Mouse (Mus musculus) hindbrain, postnatal 0 days (tissue): ENCODE results near the gene Olfr632. TPM values are rescaled to one million over a fixed set of nuclear protein-coding genes. Genes with fewer than 3 reads are reported as not detected.
"Not testable (repeated sequence)": the region's sequence is repeated elsewhere in the genome, so short reads cannot be mapped to it uniquely, and the experiment has no call there.

Experiments
- ATAC-seq: fragments of 200-750 bp; cut with Nextera tagmentation; 2 replicates; pipeline ENCODE4 v1.8.0; 2017; ENCODE audit warnings: mild to moderate bottlenecking, moderate TSS enrichment, moderate library complexity
- DNase-seq: peaks from one replicate; pipeline ENCODE4 v3.0.0-alpha.2; 2015; ENCODE audit warnings: low spot score
- H3K27ac ChIP-seq: fragments of 300-500 bp; sonication (generic); 2 replicates; pipeline ENCODE4 v1.5.1; 2014; ENCODE audit warnings: mild to moderate bottlenecking
- H3K27me3 ChIP-seq: fragments of 300-500 bp; sonication (generic); 2 replicates; pipeline ENCODE4 v1.6.1; 2014; ENCODE audit warnings: low read length, mixed read lengths; ENCODE audit not compliant: insufficient read depth
- H3K36me3 ChIP-seq: fragments of 300-500 bp; sonication (generic); 2 replicates; pipeline ENCODE4 v1.6.1; 2014; ENCODE audit warnings: low read length, mixed read lengths; ENCODE audit not compliant: insufficient read depth
- H3K4me1 ChIP-seq: fragments of 300-500 bp; sonication (generic); 2 replicates; pipeline ENCODE4 v1.6.1; 2014; ENCODE audit warnings: antibody characterized with exemption, low read length, mixed read lengths; ENCODE audit not compliant: insufficient read depth
- H3K4me2 ChIP-seq: fragments of 300-500 bp; sonication (generic); 2 replicates; pipeline ENCODE4 v1.6.1; 2014; ENCODE audit warnings: low read depth, mild to moderate bottlenecking, low read length, moderate library complexity, mixed read lengths
- H3K4me3 ChIP-seq: fragments of 300-500 bp; sonication (generic); 2 replicates; pipeline ENCODE4 v1.5.1; 2014; ENCODE audit warnings: low read length
- H3K9ac ChIP-seq: fragments of 300-500 bp; sonication (generic); replicated peaks from 2 replicates; pipeline ENCODE4 v1.6.1; 2014; ENCODE audit warnings: mild to moderate bottlenecking, low read length, moderate library complexity, mixed read lengths
- H3K9me3 ChIP-seq: fragments of 300-500 bp; sonication (generic); 2 replicates; pipeline ENCODE4 v1.6.1; 2016; ENCODE audit warnings: low read length, mixed read lengths
- CTCF ChIP-seq: IDR thresholded peaks from 2 replicates; pipeline ENCODE4 v1.5.1; 2016; ENCODE audit warnings: antibody characterized with exemption, control low read depth, low read depth
- WGBS: fragments of 180-500 bp; shearing (Covaris S2); extraction: QIAGEN DNeasy Blood & Tissue Kit; methylation state at CpG from one replicate; pipeline ENCODE4 v1.1.7; 2014; 5-methylcytosine and 5-hydroxymethylcytosine counted together
- polyA plus RNA-seq: library from polyadenylated mRNA; unstranded; fragments of >200 nt; fragmentation: Nextera tagmentation; extraction: Ambion mirVana; gene quantifications from 2 replicates; pipeline ENCODE4 v1.2.1, GENCODE M21; 2015
- total RNA-seq: library from RNA; depleted of rRNA; stranded (reverse); fragments of >200 nt; gene quantifications from 2 replicates; pipeline ENCODE4 v1.2.3, GENCODE M21; 2014; rRNA removed

Olfr632 gene
- total and polyA plus RNA-seq, 2 experiments from 2014 or later: not detected

DNA sequence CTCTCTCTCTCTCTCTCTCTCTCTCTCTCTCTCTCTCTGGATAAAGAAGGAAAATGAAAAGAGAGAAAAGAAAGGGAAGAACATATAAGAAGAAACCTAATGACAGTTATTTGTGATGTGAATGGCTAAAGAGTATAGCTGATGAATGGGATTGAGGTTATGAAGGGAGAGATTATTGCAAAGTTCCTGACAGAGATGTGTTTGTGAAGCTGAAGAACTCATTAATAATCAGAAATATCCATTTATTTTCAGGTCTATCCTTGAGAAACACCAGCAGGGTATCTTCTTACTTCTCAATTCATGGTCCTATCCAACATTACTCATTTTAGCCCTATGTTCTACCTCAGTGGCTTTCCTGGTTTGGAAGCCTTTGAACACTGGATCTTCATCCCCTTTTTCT is 5.6 kb upstream of the Olfr632 start, which contains the start of gene Olfr631:
Gene Olfr631, plus strand, starts transcription at position 301 of the 400 bp plus-strand sequence.
- H3K9ac ChIP-seq: no peak within 1 kb of the TSS
- no peaks in the 10 kb centered on the region for H3K36me3 ChIP-seq
- H3K9me3 ChIP-seq: no peaks in the 10 kb centered on the region
- no peak for ATAC-seq
- no peak for DNase-seq
- H3K4me3 ChIP-seq: no peak within 1 kb of the TSS
- H3K27me3 ChIP-seq: no peaks in the 10 kb centered on the region
- no peak within 1 kb of the TSS for H3K4me2 ChIP-seq
- TF ChIP-seq CTCF: no peak
- no peaks in the 10 kb centered on the region for H3K4me1 ChIP-seq
- no peak within 1 kb of the TSS for H3K27ac ChIP-seq

- no peak overlapping the region for H3K4me3 ChIP-seq
- no peak overlapping the region for H3K9ac ChIP-seq
- no peaks in the 10 kb centered on the region for H3K36me3 ChIP-seq
- DNase-seq (peak; percentile 72), ATAC-seq (no peak)
- H3K9me3 ChIP-seq: no peaks in the 10 kb centered on the region
- H3K27ac ChIP-seq: no peak overlapping the region
- no peak overlapping the region for H3K4me2 ChIP-seq
- no peaks in the 10 kb centered on the region for H3K27me3 ChIP-seq
- TF ChIP-seq CTCF: peak; percentile 79
- 27% methylated on average over 2 of the region's 2 CpGs for WGBS
- H3K4me1 ChIP-seq: no peaks in the 10 kb centered on the region
Observed at GRCm38 (mm10) chr7:103942730-103943129, 8.6 kb downstream of the Olfr632 start.

DNA sequence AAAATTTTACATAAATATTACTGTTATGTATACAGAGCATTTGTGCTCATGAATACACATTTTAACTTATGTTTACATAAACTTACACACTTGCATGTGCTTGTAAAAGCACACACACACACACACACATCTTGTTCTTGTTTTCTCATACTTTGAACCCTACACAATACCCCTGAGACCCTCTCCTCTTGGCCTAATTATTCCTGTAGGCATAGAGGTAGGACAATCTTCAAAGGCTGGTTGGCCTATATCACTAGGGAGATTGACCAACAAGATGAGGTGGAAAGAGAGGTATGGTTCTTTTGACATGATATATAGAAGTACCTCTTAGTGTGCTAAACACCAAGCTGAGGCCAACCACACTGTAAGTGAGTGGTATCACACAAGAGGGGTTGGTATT is 10.0 kb downstream of the Olfr632 start, which contains the start of gene Olfr633:
Gene Olfr633, plus strand, starts transcription at position 301 of the 400 bp plus-strand sequence.
- no peaks in the 10 kb centered on the region for H3K9me3 ChIP-seq
- no peaks in the 10 kb centered on the region for H3K27me3 ChIP-seq
- TF ChIP-seq CTCF: no peak
- ATAC-seq (no peak), DNase-seq (no peak)
- H3K9ac ChIP-seq: no peak within 1 kb of the TSS
- no peak within 1 kb of the TSS for H3K27ac ChIP-seq
- no peaks in the 10 kb centered on the region for H3K36me3 ChIP-seq
- no peak within 1 kb of the TSS for H3K4me3 ChIP-seq
- no peak within 1 kb of the TSS for H3K4me2 ChIP-seq
- no peaks in the 10 kb centered on the region for H3K4me1 ChIP-seq

DNA sequence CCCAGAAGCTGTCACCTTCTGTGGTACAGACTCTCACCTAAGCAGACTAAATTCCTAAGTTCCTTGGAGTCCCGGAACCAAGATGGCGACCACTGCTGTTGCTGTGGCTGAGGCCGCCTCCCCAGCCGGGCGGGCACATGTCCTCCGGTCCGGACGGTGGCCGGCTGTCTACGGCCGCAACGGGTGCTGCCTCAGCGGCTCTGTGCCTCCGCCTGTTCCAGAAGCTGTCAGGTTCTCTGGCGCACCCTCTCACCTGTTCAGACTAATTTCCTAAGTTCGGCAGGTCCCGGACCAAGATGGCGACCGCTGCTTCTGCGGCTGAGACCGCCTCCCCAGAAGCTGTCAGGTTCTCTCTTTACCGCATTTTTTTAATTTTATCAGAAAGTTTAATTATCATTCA is 32.7 kb downstream of the Olfr632 start:
- not testable (repeated sequence) for ATAC-seq, H3K9ac ChIP-seq, H3K27ac ChIP-seq, H3K9me3 ChIP-seq, H3K27me3 ChIP-seq, DNase-seq, H3K4me2 ChIP-seq, H3K4me1 ChIP-seq, H3K36me3 ChIP-seq, H3K4me3 ChIP-seq
- 96% methylated on average over 22 of the region's 22 CpGs for WGBS

- TF ChIP-seq CTCF: no peak
- Histone ChIP-seq H3K4me1 (no peaks in the 10 kb centered on the region), H3K36me3 (no peaks in the 10 kb centered on the region), H3K27ac (no peak within 1 kb of the TSS), H3K4me3 (no peak within 1 kb of the TSS), H3K9ac (no peak within 1 kb of the TSS), H3K4me2 (no peak within 1 kb of the TSS), H3K9me3 (no peaks in the 10 kb centered on the region), H3K27me3 (no peaks in the 10 kb centered on the region)
- DNase-seq (no peak), ATAC-seq (no peak)
- 76% methylated on average over 1 of the region's 1 CpGs for WGBS
Observed at GRCm38 (mm10) chr7:103970852-103971251, 36.7 kb downstream of the Olfr632 start, which contains the start of gene Olfr635. Gene Olfr635 (plus strand): TSS chr7:103971152.

- H3K9ac ChIP-seq: no peak overlapping the region
- no peaks in the 10 kb centered on the region for H3K27me3 ChIP-seq
- no peak overlapping the region for H3K4me2 ChIP-seq
- no peaks in the 10 kb centered on the region for H3K9me3 ChIP-seq
- DNase-seq: no peak
- no peak overlapping the region for H3K27ac ChIP-seq
- no peak for ATAC-seq
- TF ChIP-seq CTCF: no peak
- H3K4me1 ChIP-seq: no peaks in the 10 kb centered on the region
- 73% methylated on average over 1 of the region's 1 CpGs for WGBS
- no peaks in the 10 kb centered on the region for H3K36me3 ChIP-seq
- no peak overlapping the region for H3K4me3 ChIP-seq
Observed at GRCm38 (mm10) chr7:103971782-103972181, 37.6 kb downstream of the Olfr632 start.

Other genes starting within 250 kb of the Olfr632 start
Only the 30 nearest of the 33 such genes appear.
- gene Olfr628, start 204.0 kb upstream of the Olfr632 start, total RNA-seq: not detected in 2 replicates
- gene Olfr628, start 204.0 kb upstream of the Olfr632 start, polyA plus RNA-seq: not detected in 2 replicates
- not detected in 2 replicates for gene Olfr629, start 189.4 kb upstream of the Olfr632 start, total RNA-seq
- gene Olfr629, start 189.4 kb upstream of the Olfr632 start, polyA plus RNA-seq: not detected in 2 replicates
- not detected in 2 replicates for gene Olfr630, start 177.0 kb upstream of the Olfr632 start, total RNA-seq
- gene Olfr630, start 177.0 kb upstream of the Olfr632 start, polyA plus RNA-seq: not detected in 2 replicates
- gene Olfr69, start 162.8 kb upstream of the Olfr632 start, total RNA-seq: not detected in 2 replicates
- gene Olfr69, start 162.8 kb upstream of the Olfr632 start, polyA plus RNA-seq: not detected in 2 replicates
- gene Olfr68, start 154.6 kb upstream of the Olfr632 start, total RNA-seq: not detected in 2 replicates
- not detected in 2 replicates for gene Olfr68, start 154.6 kb upstream of the Olfr632 start, polyA plus RNA-seq
- gene Olfr67, start 142.5 kb upstream of the Olfr632 start, total RNA-seq: not detected in 2 replicates
- gene Olfr67, start 142.5 kb upstream of the Olfr632 start, polyA plus RNA-seq: not detected in 2 replicates
- gene Hbb-bt, start 120.4 kb upstream of the Olfr632 start, total RNA-seq: 146 and 311 TPM in 2 replicates
- 213 and 218 TPM in 2 replicates for gene Hbb-bt, start 120.4 kb upstream of the Olfr632 start, polyA plus RNA-seq
- gene Hbb-bs, start 106.3 kb upstream of the Olfr632 start, total RNA-seq: 1,334 and 1,616 TPM in 2 replicates
- gene Hbb-bs, start 106.3 kb upstream of the Olfr632 start, polyA plus RNA-seq: 849 and 1,064 TPM in 2 replicates
- gene Hbb-bh2, start 93.8 kb upstream of the Olfr632 start, total RNA-seq: not detected in 2 replicates
- not detected in 2 replicates for gene Hbb-bh2, start 93.8 kb upstream of the Olfr632 start, polyA plus RNA-seq
- gene Hbb-bh1, start 91.2 kb upstream of the Olfr632 start, total RNA-seq: not detected in 2 replicates
- gene Hbb-bh1, start 91.2 kb upstream of the Olfr632 start, polyA plus RNA-seq: not detected in 2 replicates
- gene Hbb-y, start 81.1 kb upstream of the Olfr632 start, total RNA-seq: not detected in 2 replicates
- gene Hbb-y, start 81.1 kb upstream of the Olfr632 start, polyA plus RNA-seq: 0.30 and 1.1 TPM in 2 replicates
- gene Olfr66, start 48.1 kb upstream of the Olfr632 start, total RNA-seq: not detected in 2 replicates
- not detected in 2 replicates for gene Olfr66, start 48.1 kb upstream of the Olfr632 start, polyA plus RNA-seq
- gene Olfr64, start 39.9 kb upstream of the Olfr632 start, total RNA-seq: not detected in 2 replicates
- not detected in 2 replicates for gene Olfr64, start 39.9 kb upstream of the Olfr632 start, polyA plus RNA-seq
- not detected in 2 replicates for gene Olfr65, start 30.9 kb upstream of the Olfr632 start, total RNA-seq
- gene Olfr65, start 30.9 kb upstream of the Olfr632 start, polyA plus RNA-seq: not detected in 2 replicates
- not detected in 2 replicates for gene Olfr631, start 5.5 kb upstream of the Olfr632 start, total RNA-seq
- not detected in 2 replicates for gene Olfr631, start 5.5 kb upstream of the Olfr632 start, polyA plus RNA-seq
- not detected in 2 replicates for gene Olfr633, start 10.1 kb downstream of the Olfr632 start, total RNA-seq
- not detected in 2 replicates for gene Olfr633, start 10.1 kb downstream of the Olfr632 start, polyA plus RNA-seq
- gene Olfr635, start 36.8 kb downstream of the Olfr632 start, total RNA-seq: not detected in 2 replicates
- gene Olfr635, start 36.8 kb downstream of the Olfr632 start, polyA plus RNA-seq: not detected in 2 replicates
- not detected in 2 replicates for gene Olfr638, start 64.4 kb downstream of the Olfr632 start, total RNA-seq
- gene Olfr638, start 64.4 kb downstream of the Olfr632 start, polyA plus RNA-seq: not detected in 2 replicates
- gene Olfr639, start 83.0 kb downstream of the Olfr632 start, total RNA-seq: not detected in 2 replicates
- 0.03 TPM in 1 of 2 replicates, not detected in the other for gene Olfr639, start 83.0 kb downstream of the Olfr632 start, polyA plus RNA-seq
- not detected in 2 replicates for gene Olfr640, start 91.2 kb downstream of the Olfr632 start, total RNA-seq
- gene Olfr640, start 91.2 kb downstream of the Olfr632 start, polyA plus RNA-seq: not detected in 2 replicates
- gene Olfr641, start 101.1 kb downstream of the Olfr632 start, total RNA-seq: not detected in 2 replicates
- gene Olfr641, start 101.1 kb downstream of the Olfr632 start, polyA plus RNA-seq: not detected in 2 replicates
- not detected in 2 replicates for gene Olfr642, start 118.3 kb downstream of the Olfr632 start, total RNA-seq
- not detected in 2 replicates for gene Olfr642, start 118.3 kb downstream of the Olfr632 start, polyA plus RNA-seq
- not detected in 2 replicates for gene 4930516K23Rik, start 127.1 kb downstream of the Olfr632 start, total RNA-seq
- gene 4930516K23Rik, start 127.1 kb downstream of the Olfr632 start, polyA plus RNA-seq: not detected in 2 replicates
- not detected in 2 replicates for gene Olfr644, start 137.5 kb downstream of the Olfr632 start, total RNA-seq
- gene Olfr644, start 137.5 kb downstream of the Olfr632 start, polyA plus RNA-seq: not detected in 2 replicates
- gene Olfr645, start 151.1 kb downstream of the Olfr632 start, total RNA-seq: not detected in 2 replicates
- gene Olfr645, start 151.1 kb downstream of the Olfr632 start, polyA plus RNA-seq: not detected in 2 replicates
- not detected in 2 replicates for gene Olfr646, start 170.5 kb downstream of the Olfr632 start, total RNA-seq
- not detected in 2 replicates for gene Olfr646, start 170.5 kb downstream of the Olfr632 start, polyA plus RNA-seq
- not detected in 2 replicates for gene Ubqln5, start 195.5 kb downstream of the Olfr632 start, total RNA-seq
- gene Ubqln5, start 195.5 kb downstream of the Olfr632 start, polyA plus RNA-seq: not detected in 2 replicates
- not detected in 2 replicates for gene Olfr643, start 203.1 kb downstream of the Olfr632 start, total RNA-seq
- not detected in 2 replicates for gene Olfr643, start 203.1 kb downstream of the Olfr632 start, polyA plus RNA-seq
- gene Ubqln3, start 208.9 kb downstream of the Olfr632 start, total RNA-seq: not detected in 2 replicates
- not detected in 2 replicates for gene Ubqln3, start 208.9 kb downstream of the Olfr632 start, polyA plus RNA-seq
- gene Ubqlnl, start 216.2 kb downstream of the Olfr632 start, total RNA-seq: not detected in 2 replicates
- not detected in 2 replicates for gene Ubqlnl, start 216.2 kb downstream of the Olfr632 start, polyA plus RNA-seq